Mouse (Mus musculus) ovary, postnatal 14 days (tissue): ENCODE data around the gene Tfr2.

Experiments
- DNase-seq: peaks from one replicate; pipeline ENCODE4 v3.0.0; 2022; ENCODE audit warnings: low spot score

Gene Tfr2

DNA sequence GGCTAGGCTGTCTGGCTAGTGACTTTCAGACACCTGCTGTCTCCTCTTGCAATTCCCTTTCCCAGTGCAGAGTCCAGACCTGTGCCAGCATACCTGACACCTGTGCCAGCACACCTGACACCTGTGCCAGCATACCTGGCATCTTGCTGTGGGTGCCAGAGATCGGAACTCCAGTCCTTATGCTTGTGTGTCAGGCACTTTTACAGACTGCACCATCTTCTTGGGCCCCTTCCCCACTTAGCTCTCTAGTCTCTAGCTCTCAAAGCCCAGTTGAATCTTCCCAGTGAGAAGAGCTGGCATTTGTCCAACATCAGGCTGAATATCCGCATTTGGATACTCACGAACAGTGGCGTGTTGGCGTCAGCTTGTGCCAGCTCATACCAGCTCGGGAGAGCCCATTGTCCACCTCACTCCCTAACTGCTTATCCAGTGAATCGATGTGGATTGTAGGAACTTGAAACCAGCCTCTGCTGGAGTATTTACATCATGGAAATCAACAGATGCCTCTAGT is 30.3 kb upstream of the Tfr2 start:
- no peak for DNase-seq

DNA sequence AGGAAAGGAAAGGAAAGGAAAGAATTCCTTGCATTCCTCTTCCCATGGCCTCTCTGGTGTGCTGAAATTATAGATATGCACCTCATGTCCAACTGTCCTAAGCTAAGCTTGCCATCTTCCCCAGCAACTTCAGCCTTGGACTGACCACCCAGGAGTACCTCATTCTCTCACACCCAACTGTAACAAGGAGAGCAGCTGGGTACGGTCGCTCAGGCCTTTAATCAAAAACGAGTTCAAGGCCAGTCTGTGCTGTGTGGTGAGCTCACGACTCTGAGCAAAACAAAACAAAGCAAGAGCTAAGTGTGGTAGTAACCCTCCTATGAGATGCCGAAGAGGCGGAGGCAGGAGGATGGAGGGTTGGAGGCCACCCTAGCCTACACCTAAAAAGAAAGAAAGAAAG is 28.6 kb upstream of the Tfr2 start:
- DNase-seq, result no peak

DNA sequence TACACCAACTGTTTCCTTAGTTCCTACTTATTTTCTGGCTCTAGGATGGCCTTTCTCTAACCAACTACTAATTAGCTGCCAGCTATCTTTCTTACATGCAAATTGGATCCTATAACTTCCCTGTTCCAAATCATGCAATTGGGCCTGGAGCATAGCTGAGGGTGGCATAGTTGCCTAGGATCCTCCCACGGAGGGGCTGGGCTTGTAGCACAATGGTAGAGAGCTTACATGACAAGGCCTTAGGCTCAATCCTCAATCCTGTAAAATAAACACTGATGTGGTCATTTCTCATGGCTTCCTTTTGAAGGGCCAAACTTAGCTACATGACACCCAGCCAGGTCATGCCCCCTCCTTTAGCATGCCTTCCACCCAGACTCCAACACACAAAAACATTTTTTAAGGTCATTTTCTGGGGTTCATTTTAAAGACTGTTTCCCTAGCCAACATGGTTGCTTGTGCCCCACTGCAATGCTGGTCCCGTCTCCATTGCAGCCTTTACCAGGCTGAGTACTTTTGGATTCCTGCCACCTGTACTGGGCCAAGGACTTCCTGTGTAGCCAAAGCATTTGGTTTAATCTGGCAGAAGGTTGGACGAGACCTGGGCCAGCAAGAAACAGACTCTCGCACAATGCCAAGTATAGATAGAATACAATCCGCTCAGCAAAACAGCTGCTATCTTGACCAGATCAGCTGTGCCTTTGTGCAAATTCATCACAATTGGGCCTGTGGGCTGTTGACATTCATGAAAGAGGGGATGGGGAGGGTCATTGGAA is 27.7 kb upstream of the Tfr2 start:
- DNase-seq, result no peak

GRCm38 (mm10) chr5:137544926-137545325 is 24.7 kb upstream of the Tfr2 start:
- DNase-seq, result no peak

GRCm38 (mm10) chr5:137545596-137545995 is 24.0 kb upstream of the Tfr2 start:
- DNase-seq, result no peak

DNA sequence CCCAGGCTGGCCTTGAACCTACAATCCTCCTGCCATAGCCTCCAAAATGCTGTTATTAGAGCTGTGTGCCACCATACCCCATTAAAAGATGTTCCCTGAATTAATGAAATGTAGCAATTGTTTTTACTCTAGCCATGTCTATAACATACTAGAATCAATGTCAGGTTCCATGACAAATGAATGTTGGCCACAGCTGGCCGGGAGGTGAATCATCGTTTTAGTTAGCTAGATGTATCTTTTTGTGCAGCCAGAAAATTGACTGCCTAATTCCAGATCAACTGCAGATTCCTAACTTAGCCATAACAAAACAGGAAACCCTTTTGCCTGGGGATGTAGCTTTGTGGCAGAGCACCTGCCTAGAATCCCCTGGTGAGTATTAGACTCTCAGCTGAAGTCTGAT is 19.8 kb upstream of the Tfr2 start:
- no peak for DNase-seq

DNA sequence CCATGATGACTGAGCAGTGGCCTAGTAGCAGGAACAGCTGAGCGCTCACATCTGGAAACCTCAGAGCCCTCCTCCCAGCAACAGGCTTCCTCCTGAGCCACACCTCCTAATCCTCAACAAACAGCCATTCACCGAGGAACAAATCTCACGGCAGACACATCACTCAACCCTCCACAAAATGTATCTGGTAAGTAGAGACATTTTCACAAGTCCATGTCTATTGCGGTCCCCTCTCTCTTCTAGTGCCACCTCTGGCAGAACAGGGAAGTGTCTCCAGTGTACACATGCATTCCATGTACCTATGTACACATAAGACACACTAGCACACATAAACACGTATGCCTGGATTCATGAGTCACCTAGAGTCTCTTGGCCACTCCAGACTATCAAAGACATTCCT is 18.5 kb upstream of the Tfr2 start:
- DNase-seq, result no peak

DNA sequence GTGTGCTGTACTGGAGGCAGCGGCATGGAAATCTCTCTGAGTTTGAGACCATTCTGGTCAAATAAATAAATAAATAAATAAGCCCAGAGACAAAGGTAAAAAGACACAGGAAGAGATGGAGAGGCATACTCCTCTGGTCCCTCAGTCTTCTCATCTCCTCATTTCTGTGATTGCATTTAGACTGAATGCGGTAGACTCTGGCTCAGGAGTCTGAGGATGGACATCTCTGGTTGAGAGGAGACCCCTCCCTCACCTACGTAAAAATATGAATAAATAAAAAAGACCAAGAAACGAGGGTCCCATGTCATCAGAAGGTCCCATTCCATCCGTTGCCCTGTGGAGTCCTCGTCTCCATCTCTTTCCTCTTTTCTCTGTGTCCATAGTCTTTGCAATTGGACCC is 16.6 kb upstream of the Tfr2 start:
- no peak for DNase-seq

GRCm38 (mm10) chr5:137553411-137553837 is 16.2 kb upstream of the Tfr2 start, which contains the start of gene Actl6b:
Gene Actl6b, plus strand, starts transcription at chr5:137553517.
- DNase-seq, result peak; percentile 77

DNA sequence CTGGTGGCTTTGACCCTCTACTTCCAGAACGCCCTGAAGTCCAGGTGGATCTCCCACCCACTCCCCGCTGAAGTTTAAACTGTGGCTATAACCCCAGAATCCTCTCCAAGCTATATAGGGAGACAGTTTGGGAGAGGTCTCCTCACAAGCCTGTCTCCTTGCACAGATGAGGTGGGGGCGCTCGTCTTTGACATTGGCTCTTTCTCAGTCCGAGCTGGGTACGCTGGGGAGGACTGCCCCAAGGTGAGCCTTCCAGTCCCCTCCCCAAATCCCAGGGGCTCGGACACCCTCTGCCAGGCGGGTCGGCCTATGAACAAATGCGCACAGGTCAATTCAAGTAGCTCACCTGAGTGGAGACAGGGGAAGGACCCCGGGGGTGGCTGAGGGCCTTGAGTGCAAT is 15.7 kb upstream of the Tfr2 start:
- DNase-seq, result no peak

GRCm38 (mm10) chr5:137561556-137561955 is 8.1 kb upstream of the Tfr2 start:
- DNase-seq, result no peak

DNA sequence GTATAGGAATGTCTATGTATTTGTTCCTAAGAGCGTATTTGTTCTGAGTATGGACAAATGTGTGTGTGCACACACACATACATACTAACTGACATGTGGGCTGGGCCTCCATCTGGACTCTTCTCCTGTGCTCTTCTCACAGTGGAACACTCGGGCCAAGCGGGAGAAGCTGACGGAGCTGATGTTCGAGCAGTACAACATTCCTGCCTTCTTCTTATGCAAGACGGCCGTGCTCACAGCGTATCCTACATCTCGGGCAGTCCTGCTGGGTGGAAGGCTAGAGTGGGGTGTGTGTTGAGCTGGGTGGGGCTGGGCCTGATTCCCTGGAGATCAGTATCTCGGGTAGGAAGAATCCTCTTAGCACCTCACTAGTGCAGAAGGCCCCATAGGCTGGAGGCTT is 6.7 kb upstream of the Tfr2 start:
- DNase-seq, result no peak

DNA sequence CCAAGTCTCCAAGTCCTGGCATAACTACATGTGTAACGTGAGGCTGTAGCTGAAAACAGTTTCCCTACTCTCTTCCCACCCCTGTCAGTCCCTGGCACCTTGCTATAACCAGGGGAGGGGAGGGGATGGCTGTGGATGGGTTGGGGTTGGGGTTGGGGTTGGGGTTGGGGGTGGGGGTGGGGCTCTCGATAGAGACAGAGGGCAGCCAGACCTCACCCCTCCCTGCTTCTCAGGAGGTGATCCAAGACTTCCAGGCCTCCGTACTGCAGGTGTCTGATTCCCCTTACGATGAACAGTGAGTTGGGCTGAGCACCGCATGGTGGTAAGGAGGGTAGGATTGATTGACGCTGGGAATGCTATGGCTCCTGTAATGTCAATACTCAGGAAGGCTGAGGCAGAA is 3.9 kb upstream of the Tfr2 start:
- no peak for DNase-seq

GRCm38 (mm10) chr5:137566416-137566815 is 3.2 kb upstream of the Tfr2 start:
- DNase-seq, result no peak

- DNase-seq, result no peak
Observed at GRCm38 (mm10) chr5:137568223-137568798, 1.3 kb upstream of the Tfr2 start.

DNA sequence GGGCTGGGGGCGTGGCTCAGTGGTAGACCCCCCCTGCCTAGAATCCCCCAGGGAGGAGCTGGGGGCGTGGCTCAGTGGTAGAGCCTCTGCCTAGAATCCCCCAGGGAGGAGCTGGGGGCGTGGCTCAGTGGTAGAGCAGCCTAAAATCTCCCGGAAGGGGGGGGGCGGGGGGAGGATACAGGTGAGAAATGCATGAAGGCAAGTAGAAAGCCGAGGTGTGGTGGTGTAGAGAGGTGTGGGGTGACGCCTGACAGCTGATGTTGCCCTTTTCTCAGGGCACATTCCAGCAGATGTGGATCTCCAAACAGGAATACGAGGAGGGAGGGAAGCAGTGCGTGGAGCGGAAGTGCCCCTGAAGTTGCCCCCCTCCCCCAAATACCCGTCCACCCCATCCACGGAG is 609 bp upstream of the Tfr2 start:
- DNase-seq, result no peak

DNA sequence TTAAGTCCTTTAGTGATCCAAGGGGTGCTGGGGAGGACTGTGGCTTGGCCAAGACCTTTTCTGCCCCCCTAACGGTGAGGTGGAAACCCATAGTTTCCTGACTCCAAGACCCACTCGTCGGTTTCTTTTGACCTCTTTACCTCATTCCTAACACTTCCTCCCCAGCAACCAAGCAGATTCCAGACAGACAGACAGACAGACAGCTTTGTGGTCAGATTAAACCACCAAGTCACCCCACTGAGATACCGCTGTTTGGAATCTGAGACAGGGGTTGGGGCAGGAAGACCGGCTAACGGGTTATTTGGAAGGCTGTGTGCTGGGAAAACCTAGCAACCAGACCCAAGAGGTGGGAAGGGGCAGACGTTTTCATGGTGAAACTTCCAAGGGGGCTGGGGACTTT is 541 bp downstream of the Tfr2 start:
- DNase-seq, result no peak

DNA sequence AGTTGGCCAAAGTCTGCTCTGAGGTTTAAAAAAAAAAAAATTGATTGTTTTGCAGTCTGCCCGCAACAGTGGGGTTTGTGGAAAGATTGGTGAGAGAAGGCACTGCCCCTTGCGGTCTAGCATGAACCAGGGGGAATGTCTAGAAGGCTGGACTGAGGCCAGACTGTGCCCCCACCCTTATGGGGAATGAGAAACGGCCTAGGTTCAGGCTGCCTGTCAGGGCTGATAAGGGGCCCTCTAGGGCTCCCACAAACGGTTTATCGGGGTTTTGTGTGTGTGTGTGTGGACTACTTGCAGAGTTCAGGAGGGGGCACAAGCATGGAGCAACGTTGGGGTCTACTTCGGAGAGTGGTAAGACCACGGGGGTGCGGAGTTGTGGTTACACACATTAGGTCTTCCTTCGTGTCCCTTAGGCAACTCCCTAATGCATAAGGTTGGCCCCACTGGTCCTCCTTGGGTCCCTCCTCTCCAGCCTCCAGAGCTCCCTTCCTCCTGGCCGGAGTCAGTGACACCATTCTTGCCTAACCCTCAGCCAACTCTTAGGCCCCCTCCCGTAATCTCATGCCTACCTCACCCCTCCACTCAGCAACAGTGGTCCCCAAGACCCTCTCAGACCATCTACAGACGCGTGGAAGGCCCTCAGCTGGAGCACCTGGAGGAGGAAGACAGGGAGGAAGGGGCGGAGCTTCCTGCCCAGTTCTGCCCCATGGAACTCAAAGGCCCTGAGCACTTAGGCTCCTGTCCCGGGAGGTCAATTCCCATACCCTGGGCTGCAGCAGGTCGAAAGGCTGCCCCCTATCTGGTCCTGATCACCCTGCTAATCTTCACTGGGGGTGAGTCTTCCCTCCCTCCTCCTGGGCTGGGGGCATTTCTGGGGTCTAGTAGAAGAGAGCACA is 1.3 kb downstream of the Tfr2 start:
- DNase-seq, result no peak

- DNase-seq, result peak; percentile 22
Observed at GRCm38 (mm10) chr5:137574470-137574901, 4.8 kb downstream of the Tfr2 start.

GRCm38 (mm10) chr5:137580246-137580645 is 10.6 kb downstream of the Tfr2 start:
- DNase-seq, result no peak

DNA sequence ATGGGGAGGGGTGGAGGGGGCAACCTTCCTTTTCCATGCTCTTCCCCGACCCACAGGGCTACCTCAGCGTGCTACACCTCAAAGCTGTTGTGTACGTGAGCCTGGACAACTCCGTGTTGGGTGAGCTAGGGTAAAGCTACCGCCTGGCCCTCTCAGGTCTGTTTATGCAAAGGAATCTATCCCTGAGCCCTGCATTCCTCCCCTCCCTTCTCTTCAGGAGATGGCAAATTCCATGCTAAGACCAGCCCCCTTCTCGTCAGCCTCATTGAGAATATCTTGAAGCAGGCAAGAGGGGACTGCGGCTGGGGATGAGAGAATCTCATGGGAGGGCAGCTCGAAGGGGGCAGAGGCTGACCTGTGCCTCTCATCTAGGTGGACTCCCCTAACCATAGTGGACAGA is 13.1 kb downstream of the Tfr2 start:
- no peak for DNase-seq

- peak; percentile 30 for DNase-seq
Observed at GRCm38 (mm10) chr5:137583670-137584169, 14.1 kb downstream of the Tfr2 start.
